Mouse (Mus musculus) urinary bladder, postnatal 25 days (tissue): ENCODE measurements around the gene Itga9.

Experiments
- DNase-seq: peaks from one replicate; pipeline ENCODE4 v3.0.0; 2022; ENCODE audit warnings: low spot score

Gene Itga9

GRCm38 (mm10) chr9:118876902-118877301 lies 270.4 kb downstream of the Itga9 start:
- no peak for DNase-seq

- DNase-seq = no peak
Measured at GRCm38 (mm10) chr9:118877365-118878008, 271.0 kb downstream of the Itga9 start.

- no peak for DNase-seq
Measured at GRCm38 (mm10) chr9:118878596-118878995, 272.1 kb downstream of the Itga9 start.

GRCm38 (mm10) chr9:118881281-118881945 lies 274.9 kb downstream of the Itga9 start:
- no peak for DNase-seq

- no peak for DNase-seq
Measured at GRCm38 (mm10) chr9:118881946-118882284, 275.4 kb downstream of the Itga9 start.

- no peak for DNase-seq
Measured at GRCm38 (mm10) chr9:118883150-118883549, 276.7 kb downstream of the Itga9 start.

- DNase-seq = no peak
Measured at GRCm38 (mm10) chr9:118885785-118886184, 279.3 kb downstream of the Itga9 start.

GRCm38 (mm10) chr9:118887201-118887600 lies 280.7 kb downstream of the Itga9 start:
- DNase-seq = no peak

GRCm38 (mm10) chr9:118887734-118888133 lies 281.2 kb downstream of the Itga9 start:
- no peak for DNase-seq

GRCm38 (mm10) chr9:118890149-118890548 lies 283.7 kb downstream of the Itga9 start:
- DNase-seq = no peak

GRCm38 (mm10) chr9:118890645-118891044 lies 284.2 kb downstream of the Itga9 start:
- no peak for DNase-seq

GRCm38 (mm10) chr9:118891068-118891467 lies 284.6 kb downstream of the Itga9 start:
- DNase-seq = no peak

- DNase-seq = no peak
Measured at GRCm38 (mm10) chr9:118891593-118891992, 285.1 kb downstream of the Itga9 start.

GRCm38 (mm10) chr9:118895101-118895500 lies 288.6 kb downstream of the Itga9 start:
- DNase-seq = no peak

- DNase-seq = no peak
Measured at GRCm38 (mm10) chr9:118900677-118901076, 294.2 kb downstream of the Itga9 start.

GRCm38 (mm10) chr9:118901917-118902316 lies 295.4 kb downstream of the Itga9 start:
- no peak for DNase-seq

- DNase-seq = peak; percentile 75
Measured at GRCm38 (mm10) chr9:118907934-118908620, 301.6 kb downstream of the Itga9 start.

GRCm38 (mm10) chr9:118913048-118913447 lies 306.6 kb downstream of the Itga9 start:
- no peak for DNase-seq

- no peak for DNase-seq
Measured at GRCm38 (mm10) chr9:118913613-118914012, 307.1 kb downstream of the Itga9 start.

- DNase-seq = no peak
Measured at GRCm38 (mm10) chr9:118914589-118914988, 308.1 kb downstream of the Itga9 start.

GRCm38 (mm10) chr9:118915290-118915689 lies 308.8 kb downstream of the Itga9 start:
- no peak for DNase-seq

GRCm38 (mm10) chr9:118919672-118920186 lies 313.2 kb downstream of the Itga9 start:
- DNase-seq = peak; percentile 63
